Mouse (Mus musculus): ENCODE measurements at regions not wholly inside any gene's neighbourhood (a gene's known extent, or its start where the extent isn't known, plus 50 kb on each side); places are given as distances from the start of the nearest gene placed in this dataset.

DNA sequence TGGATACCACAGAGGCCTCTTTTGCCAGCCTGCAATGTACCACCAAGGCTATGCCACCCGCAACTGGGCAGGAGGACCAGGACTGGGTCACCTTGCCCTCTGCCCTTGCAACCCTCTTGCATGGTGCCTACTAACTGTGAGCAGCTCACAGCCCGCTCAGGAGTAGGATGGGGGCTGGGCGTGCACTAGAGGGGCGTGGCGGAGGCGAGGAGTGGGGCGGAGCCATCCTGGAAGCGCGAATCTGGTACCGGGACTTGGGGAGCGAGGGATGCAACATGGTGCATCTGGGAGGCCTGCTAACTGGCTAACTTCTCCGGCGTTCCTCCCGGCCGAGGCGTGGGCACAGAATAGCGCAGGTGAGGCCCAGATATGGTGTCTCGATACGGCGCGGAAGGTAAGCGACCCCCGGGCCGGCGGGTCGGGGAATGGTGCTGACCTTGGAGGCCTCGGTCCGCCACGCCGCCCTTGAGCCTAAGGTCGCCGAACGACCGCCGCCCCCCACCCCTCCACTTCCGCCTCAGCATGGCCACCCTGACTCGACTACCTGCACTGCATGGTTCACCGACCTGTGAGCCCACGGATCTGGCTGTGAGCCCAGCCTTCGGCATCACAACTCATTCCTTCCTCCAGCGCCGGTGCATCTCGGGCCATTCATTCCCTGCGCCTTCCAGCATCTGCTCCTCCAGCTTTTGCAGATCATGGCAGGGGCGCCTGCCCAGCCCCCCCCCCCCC is 59.7 kb upstream of the Gdi2 start:
- under 1% methylated on average over 44 of the region's 45 CpGs for WGBS
- Histone ChIP-seq H3K36me3 (ENCODE audit: control insufficient read depth, insufficient read depth) (no peaks in the 10 kb centered on the region), H3K4me2 (ENCODE audit: low read length) (peak overlapping the region; percentile 84), H3K27ac (ENCODE audit: low read length) (no peak overlapping the region), H3K9me3 (ENCODE audit: control insufficient read depth, low read length) (no peaks in the 10 kb centered on the region), H3K4me3 (replicated peaks; ENCODE audit: low read length) (peak overlapping the region; percentile 72), H3K27me3 (replicated peaks; ENCODE audit: control insufficient read depth, insufficient read depth, low read length) (no peaks in the 10 kb centered on the region), H3K9ac (replicated peaks; ENCODE audit: low read depth, low read length) (peak overlapping the region; percentile 69), H3K4me1 (replicated peaks; ENCODE audit: control insufficient read depth, insufficient read depth, low read length) (0 out of 2 replicates have a peak, but pooled peaks cover 4% of the 10 kb centered on the region)
- ATAC-seq = peak; percentile 99

Measured in forebrain, embryonic 16.5 days (tissue).